Mouse (Mus musculus): ENCODE measurements at regions not wholly inside any gene's neighbourhood (a gene's known extent, or its start where the extent isn't known, plus 50 kb on each side); places are given as distances from the start of the nearest gene placed in this dataset.

GRCm38 (mm10) chr1:71955331-71955730 lies 256.8 kb downstream of the Mreg start:
- ATAC-seq (replicated peaks; ENCODE audit: poor library complexity) = no peak

GRCm38 (mm10) chr1:71953292-71953691 lies 258.8 kb downstream of the Mreg start:
- no peak for ATAC-seq (replicated peaks; ENCODE audit: poor library complexity)

GRCm38 (mm10) chr1:71949549-71949948 lies 262.6 kb downstream of the Mreg start:
- peak; percentile 63 for ATAC-seq (replicated peaks; ENCODE audit: poor library complexity)

DNA sequence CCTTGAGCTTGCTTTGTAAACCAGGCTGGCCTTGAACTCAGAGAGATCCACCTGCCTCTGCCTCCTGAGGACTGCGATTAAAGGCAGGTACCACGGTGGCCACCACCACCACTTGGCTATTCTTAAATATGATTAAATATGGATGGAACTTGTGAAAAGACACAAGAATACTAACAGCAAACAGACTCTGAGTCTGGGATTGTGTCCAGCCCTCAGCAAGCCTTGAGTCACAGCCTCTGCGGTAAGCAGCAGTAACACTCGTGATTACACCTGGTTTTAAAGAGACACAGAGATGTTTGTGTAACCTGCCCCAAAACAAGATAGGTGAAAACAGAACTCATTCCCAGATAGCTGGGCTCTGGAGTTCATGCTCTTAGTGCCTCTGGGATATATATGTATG lies 263.4 kb downstream of the Mreg start:
- no peak for ATAC-seq (replicated peaks; ENCODE audit: poor library complexity)

DNA sequence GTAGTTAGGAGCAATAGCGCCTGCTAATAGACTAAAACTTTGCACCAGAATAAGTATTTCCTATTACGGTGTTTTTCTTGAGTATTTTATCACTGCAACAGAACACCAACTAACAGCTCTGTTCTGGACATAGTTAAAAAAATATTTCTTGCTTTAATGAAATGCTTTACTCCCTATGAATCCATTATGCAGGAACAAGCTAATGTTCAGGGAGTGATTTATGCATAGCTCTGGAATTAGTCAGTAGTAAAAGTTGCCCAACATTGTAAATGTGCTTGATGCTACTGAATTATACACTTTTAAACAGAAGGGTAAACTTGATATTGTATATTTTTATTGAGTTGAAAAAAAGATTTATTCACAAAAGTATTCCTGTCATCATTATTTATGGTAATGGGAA lies 264.6 kb downstream of the Mreg start:
- no peak for ATAC-seq (replicated peaks; ENCODE audit: poor library complexity)

GRCm38 (mm10) chr1:71946911-71947310 lies 265.2 kb downstream of the Mreg start:
- no peak for ATAC-seq (replicated peaks; ENCODE audit: poor library complexity)

- ATAC-seq (replicated peaks; ENCODE audit: poor library complexity) = peak; percentile 55
Observed at GRCm38 (mm10) chr1:71945070-71945469, 267.0 kb downstream of the Mreg start.

- no peak for ATAC-seq (replicated peaks; ENCODE audit: poor library complexity)
Observed at GRCm38 (mm10) chr1:71944531-71944930, 267.6 kb downstream of the Mreg start.

DNA sequence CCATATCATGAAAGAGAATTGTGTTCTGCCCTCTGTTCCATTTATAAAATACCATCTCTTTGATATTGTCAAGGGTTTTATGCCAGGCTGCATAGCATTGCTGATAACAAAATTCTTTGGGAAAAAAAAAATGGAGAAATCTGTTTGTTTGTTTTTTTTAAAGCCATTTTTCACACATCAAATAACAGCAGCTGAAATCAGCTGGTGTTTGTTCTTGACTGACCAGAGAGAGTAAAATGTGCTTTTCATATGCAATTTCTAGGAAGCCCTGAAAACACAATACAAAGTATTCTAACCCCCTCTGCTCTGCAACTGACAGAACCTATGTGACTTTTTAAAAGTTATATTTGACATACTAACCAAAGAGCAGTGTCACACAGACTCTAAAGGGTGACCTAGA lies 270.0 kb downstream of the Mreg start:
- ATAC-seq (replicated peaks; ENCODE audit: poor library complexity) = no peak

DNA sequence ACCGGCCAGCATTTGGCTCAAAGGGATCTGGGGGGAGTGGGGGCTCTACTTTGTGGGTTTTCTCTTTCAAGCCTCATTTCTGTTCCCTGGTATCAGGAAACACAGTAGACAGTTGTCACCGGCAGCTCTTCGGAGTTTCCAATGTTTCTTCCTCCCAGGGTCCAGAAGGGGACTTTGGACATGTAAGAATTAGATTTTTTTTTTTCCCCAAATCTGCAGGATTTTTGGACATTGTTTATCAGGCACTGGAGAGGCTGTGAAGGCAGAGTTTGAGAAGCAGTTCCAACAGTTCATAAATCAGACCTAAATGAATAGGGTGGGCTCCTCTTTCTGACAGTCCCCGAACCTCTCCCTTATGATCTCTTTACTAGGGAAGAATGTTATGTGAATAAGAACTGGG lies 270.4 kb downstream of the Mreg start:
- no peak for ATAC-seq (replicated peaks; ENCODE audit: poor library complexity)

DNA sequence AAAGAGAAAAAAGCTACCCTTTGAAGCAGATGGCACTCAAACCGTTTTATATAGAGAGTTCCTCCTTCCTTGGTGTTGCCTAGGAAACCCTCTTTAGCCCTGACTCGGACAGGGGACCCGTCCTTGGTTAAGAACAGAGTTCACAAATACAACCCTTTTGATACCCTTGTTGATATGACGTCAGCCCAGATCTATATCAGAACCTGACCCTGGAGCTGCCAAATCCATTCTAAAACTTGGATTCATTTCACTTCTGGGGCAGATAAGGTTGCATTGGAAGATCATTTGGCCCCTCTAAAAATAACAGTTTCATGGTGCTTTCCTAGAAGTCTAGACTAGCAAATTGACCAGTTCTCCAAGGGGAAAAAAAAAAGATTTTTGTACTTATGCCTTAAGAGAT lies 271.2 kb downstream of the Mreg start:
- ATAC-seq (replicated peaks; ENCODE audit: poor library complexity) = no peak

DNA sequence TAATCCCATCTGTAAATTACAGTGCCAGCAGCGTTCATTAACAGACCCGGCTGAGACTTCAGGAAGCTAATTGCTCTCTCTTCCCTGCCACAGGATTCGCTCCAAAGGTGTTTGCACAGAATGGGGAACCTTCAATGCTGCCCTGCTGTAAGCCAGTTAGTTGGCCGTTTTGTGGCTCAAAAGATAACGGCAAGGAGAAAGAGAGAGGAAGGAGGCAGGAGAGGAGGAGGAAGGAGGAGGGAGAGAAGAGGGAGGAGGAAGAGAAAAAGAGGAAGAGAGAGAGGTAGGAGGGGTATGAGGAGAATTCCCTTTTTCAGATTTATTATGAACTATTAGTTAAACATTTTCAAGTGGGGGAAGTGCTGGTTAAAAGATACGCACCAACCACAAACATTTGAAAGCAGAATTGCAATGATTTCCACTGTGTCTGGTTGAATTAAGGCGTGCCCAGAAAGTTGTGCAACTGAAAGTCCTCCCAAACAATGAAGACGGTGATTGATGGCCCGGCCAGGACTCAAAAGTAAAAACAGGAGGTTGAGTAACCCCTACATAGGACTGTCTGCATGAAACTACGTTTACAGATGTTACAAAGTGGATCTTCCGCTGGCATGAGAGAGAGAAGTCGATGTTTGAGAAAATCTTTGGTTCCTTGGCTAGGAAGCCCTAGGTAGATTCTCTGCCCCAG lies 273.6 kb downstream of the Mreg start:
- ATAC-seq (replicated peaks; ENCODE audit: poor library complexity) = peak; percentile 86

GRCm38 (mm10) chr1:71937922-71938321 lies 274.2 kb downstream of the Mreg start:
- ATAC-seq (replicated peaks; ENCODE audit: poor library complexity) = peak; percentile 29

DNA sequence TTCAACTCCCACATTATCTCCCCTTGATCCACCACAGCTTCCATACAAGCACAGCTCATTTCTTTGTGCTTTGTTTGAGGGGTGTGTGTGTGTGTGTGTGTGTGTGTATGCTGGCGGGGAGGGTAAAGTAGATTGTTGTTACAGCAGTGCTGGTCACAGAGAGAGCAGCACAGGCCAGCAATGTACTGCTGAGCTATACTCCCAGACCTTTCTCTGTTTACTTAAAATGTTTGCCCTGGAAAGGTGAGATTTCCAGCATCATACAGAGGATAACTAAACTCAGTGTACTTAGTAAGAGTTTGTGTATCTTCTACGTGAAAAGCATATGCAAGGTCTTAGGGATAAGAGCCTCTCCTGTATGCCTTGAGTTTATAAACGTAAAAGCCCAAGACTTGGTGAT lies 274.9 kb downstream of the Mreg start:
- ATAC-seq (replicated peaks; ENCODE audit: poor library complexity) = no peak

- ATAC-seq (replicated peaks; ENCODE audit: poor library complexity) = peak; percentile 32
Observed at GRCm38 (mm10) chr1:71936501-71937129, 275.5 kb downstream of the Mreg start.

DNA sequence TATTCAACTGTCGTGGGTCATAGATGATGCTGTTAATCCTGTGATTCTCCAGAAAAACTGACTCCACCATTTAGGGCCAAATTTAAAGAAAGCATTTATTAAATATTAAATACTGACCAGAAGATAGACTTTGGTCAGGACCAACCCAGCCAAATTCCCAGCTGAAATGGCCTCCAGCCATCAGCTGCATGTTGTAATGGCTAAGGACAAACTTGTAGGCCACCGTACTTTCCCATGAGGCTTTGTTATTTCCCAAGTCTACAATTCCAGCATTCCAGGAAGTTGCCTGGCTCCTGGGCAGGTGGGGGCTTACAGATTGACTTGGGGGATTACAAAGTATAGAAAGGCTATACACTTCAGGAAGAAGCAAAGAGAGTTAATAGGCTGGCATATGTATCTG lies 272.5 kb upstream of the Fn1 start:
- ATAC-seq (replicated peaks; ENCODE audit: poor library complexity) = no peak

DNA sequence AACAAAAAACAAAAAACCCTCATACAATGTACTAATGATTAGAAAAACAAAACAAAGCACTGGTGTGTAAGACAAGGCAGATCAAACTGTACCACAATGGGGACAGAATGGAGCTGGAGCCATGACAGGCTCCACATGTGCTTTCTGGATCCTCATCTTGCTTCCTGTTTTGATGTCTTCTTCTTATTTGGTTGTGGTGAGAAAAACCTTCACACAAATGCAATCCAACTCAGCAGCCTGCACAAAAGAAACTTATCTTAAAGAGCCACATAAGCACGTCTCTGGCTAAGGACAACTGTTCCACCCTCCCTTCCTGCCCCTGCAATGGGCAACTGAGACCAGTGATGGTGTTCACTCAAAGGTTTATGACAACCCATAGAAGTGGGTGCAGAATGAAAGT lies 271.9 kb upstream of the Fn1 start:
- peak; percentile 87 for ATAC-seq (replicated peaks; ENCODE audit: poor library complexity)

DNA sequence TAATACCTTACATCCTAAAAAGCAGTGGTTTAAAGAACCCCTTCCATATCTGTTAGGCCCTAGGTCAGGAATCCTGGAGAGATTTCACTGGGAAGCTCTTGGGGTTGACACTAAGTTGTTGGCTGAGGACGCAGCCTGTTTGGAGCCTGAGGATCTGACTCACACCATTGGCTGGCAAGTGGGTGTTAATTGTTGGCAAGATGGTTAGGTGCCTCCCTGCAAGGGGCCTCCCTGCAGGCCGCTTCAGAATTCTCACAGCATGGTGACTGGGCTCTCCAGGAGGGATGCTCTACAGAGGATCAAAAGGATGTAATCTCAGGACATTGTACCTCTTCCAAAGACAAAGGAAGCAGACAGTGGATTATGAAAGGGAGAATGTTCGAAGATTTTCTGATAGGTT lies 270.7 kb upstream of the Fn1 start:
- no peak for ATAC-seq (replicated peaks; ENCODE audit: poor library complexity)

GRCm38 (mm10) chr1:71921456-71921855 lies 268.5 kb upstream of the Fn1 start:
- no peak for ATAC-seq (replicated peaks; ENCODE audit: poor library complexity)

DNA sequence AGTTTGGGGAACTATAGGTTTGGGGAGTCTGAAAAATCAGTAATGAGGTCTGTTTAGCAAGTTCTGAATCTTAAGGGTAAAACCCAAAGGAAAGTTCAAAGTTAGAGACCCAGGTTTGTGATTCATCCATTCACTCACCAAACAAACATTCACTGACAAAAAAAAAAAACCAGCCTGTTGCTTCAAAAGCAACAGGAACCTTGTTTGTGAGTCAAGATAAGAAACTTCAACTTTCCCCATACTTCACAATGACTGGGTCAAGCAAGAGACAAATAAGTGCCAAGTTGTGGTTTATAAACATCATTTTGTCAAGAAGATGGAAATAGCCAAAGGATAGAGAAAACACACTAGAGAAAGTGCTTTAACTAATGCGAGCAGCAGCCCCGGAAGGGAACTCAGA lies 266.9 kb upstream of the Fn1 start:
- ATAC-seq (replicated peaks; ENCODE audit: poor library complexity) = no peak

DNA sequence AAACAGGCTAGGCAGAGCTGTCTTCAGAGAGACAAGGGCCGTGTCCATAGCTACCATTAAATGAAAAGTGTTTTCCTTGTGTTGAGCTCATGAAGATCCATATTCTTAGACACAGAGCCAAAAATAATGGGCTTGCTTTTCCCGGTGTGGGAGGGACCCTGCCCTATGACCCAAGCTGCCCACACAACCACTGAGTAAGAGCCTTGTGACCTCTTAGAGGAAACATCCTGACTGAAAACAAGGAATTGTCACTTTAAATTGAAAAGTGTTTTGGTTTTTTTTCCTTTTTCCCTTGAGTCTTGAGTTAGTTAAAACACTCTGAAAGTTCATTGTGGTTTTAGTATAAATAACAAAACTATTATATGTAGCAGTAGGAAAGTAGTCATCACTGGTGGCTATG lies 264.0 kb upstream of the Fn1 start:
- no peak for ATAC-seq (replicated peaks; ENCODE audit: poor library complexity)

- ATAC-seq (replicated peaks; ENCODE audit: poor library complexity) = 0 out of 2 replicates have a peak, but pooled peaks have one; percentile 20
Observed at GRCm38 (mm10) chr1:71914439-71914838, 261.4 kb upstream of the Fn1 start.

DNA sequence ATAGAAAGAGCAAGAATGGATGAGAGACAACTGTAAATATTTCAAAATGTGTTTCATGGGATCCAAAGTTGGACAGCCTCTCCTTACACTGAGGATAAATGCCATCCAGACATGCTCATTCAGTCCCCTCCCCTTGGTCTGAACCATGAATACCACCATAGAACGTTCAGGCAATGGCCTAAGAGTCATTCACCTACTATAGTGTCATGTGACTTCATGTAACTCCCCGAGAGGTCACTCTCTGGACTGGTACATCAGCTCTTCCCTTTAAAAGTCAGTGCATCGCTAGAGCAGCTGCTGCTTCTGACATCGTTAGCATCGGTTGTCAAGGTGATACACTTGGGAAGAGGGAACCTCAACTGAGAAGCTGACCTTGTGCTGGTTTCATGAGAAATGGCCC lies 260.2 kb upstream of the Fn1 start:
- ATAC-seq (replicated peaks; ENCODE audit: poor library complexity) = peak; percentile 17; the same call in 1 of the 2 replicates

All from megakaryocyte progenitor cell, adult 5-6 weeks (primary cell).